Mouse (Mus musculus) retina, embryonic 14.5 days (tissue): Measurements from ENCODE around the gene Snd1.

Experiments used
- DNase-seq: peaks from one replicate; pipeline ENCODE4 v3.0.0-alpha.2; 2015; ENCODE audit warnings: low spot score

Snd1 gene

GRCm38 (mm10) chr6:28841569-28841968, 366.6 kb downstream of the Snd1 start:
- DNase-seq = no peak

GRCm38 (mm10) chr6:28842375-28843276, 367.7 kb downstream of the Snd1 start:
- no peak for DNase-seq

- DNase-seq = no peak
These were observed 370.7 kb downstream of the Snd1 start for GRCm38 (mm10) chr6:28845610-28846009.

- DNase-seq = no peak
These were observed 372.7 kb downstream of the Snd1 start for GRCm38 (mm10) chr6:28847616-28848015.

- DNase-seq = no peak
These were observed 373.4 kb downstream of the Snd1 start for GRCm38 (mm10) chr6:28848285-28848794.

GRCm38 (mm10) chr6:28848891-28849290, 374.0 kb downstream of the Snd1 start:
- no peak for DNase-seq

- DNase-seq = no peak
These were observed 374.4 kb downstream of the Snd1 start for GRCm38 (mm10) chr6:28849317-28849716.

GRCm38 (mm10) chr6:28850326-28850900, 375.5 kb downstream of the Snd1 start:
- no peak for DNase-seq

GRCm38 (mm10) chr6:28852342-28852741, 377.4 kb downstream of the Snd1 start:
- DNase-seq = no peak

- DNase-seq = no peak
These were observed 378.2 kb downstream of the Snd1 start for GRCm38 (mm10) chr6:28853164-28853563.

GRCm38 (mm10) chr6:28853654-28854053, 378.7 kb downstream of the Snd1 start:
- DNase-seq = no peak

GRCm38 (mm10) chr6:28854598-28854997, 379.7 kb downstream of the Snd1 start:
- no peak for DNase-seq

- DNase-seq = peak; percentile 47
These were observed 380.5 kb downstream of the Snd1 start for GRCm38 (mm10) chr6:28855442-28855841.

GRCm38 (mm10) chr6:28856789-28857188, 381.9 kb downstream of the Snd1 start:
- no peak for DNase-seq

- no peak for DNase-seq
These were observed 382.6 kb downstream of the Snd1 start for GRCm38 (mm10) chr6:28857198-28858180.

GRCm38 (mm10) chr6:28859094-28859493, 384.2 kb downstream of the Snd1 start:
- DNase-seq = no peak

- no peak for DNase-seq
These were observed 385.5 kb downstream of the Snd1 start for GRCm38 (mm10) chr6:28860450-28860849.

GRCm38 (mm10) chr6:28860922-28861321, 386.0 kb downstream of the Snd1 start:
- DNase-seq = no peak

- peak; percentile 48 for DNase-seq
These were observed 387.4 kb downstream of the Snd1 start for GRCm38 (mm10) chr6:28862304-28862703.

GRCm38 (mm10) chr6:28864684-28865083, 389.7 kb downstream of the Snd1 start:
- peak; percentile 37 for DNase-seq

- DNase-seq = peak; percentile 54
These were observed 390.2 kb downstream of the Snd1 start for GRCm38 (mm10) chr6:28865112-28865511.

- no peak for DNase-seq
These were observed 391.3 kb downstream of the Snd1 start for GRCm38 (mm10) chr6:28866206-28866605.
